Mouse (Mus musculus) bone marrow, adult 2 months (tissue): ENCODE results near the gene Lpin2.

Source experiments
- CTCF ChIP-seq: fragments of 200-500 bp; IDR thresholded peaks from 2 replicates; pipeline ENCODE4 v1.5.1; 2011; ENCODE audit warnings: low read length, control low read depth; ENCODE audit not compliant: control insufficient read depth, insufficient read depth
- POLR2A ChIP-seq: fragments of 200-500 bp; IDR thresholded peaks from 2 replicates; pipeline ENCODE4 v1.6.1; 2011; ENCODE audit warnings: low read depth, mild to moderate bottlenecking, control low read depth, low read length, borderline replicate concordance; ENCODE audit not compliant: control insufficient read depth

DNA sequence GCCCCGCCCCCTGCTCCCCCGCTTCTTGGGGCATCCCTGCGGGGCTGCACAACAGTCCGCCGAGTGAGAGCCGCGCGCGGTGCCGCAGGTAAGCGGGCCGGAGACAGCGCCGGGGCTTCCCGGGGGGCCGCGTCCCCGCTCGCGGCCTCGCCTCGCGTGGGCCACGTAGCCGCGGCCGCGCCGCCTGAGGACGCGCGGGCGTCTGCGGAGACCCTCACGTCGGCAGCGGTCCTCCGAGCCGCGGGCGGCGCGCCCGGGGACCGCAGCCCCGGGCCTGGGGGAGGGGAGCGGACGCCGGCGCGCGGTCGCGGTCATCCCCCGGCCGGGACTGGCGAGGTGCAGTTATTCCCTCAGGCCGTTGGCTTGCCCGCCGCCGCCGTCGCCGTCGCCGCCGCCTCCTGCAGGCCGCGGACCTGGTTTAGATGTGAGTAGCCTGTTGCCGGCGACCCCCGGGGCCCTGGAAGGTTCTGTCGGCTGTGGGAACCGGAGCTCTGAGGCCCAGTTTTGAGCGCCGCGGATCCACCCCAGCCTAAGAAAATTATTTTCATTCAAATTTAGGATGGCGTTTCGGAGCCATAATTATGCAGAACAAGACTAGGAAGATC is 1.4 kb downstream of the Lpin2 start:
- TF ChIP-seq CTCF (no peak), POLR2A (no peak)
